Mouse (Mus musculus) left cerebral cortex, adult 9 months (tissue): ENCODE measurements around the gene Myb.

Experiments
- DNase-seq, 2 experiments: peaks; one replicate each; pipeline ENCODE4 v3.0.0; 2022; ENCODE audit warnings: low spot score in 2 of 2

The Myb gene

DNA sequence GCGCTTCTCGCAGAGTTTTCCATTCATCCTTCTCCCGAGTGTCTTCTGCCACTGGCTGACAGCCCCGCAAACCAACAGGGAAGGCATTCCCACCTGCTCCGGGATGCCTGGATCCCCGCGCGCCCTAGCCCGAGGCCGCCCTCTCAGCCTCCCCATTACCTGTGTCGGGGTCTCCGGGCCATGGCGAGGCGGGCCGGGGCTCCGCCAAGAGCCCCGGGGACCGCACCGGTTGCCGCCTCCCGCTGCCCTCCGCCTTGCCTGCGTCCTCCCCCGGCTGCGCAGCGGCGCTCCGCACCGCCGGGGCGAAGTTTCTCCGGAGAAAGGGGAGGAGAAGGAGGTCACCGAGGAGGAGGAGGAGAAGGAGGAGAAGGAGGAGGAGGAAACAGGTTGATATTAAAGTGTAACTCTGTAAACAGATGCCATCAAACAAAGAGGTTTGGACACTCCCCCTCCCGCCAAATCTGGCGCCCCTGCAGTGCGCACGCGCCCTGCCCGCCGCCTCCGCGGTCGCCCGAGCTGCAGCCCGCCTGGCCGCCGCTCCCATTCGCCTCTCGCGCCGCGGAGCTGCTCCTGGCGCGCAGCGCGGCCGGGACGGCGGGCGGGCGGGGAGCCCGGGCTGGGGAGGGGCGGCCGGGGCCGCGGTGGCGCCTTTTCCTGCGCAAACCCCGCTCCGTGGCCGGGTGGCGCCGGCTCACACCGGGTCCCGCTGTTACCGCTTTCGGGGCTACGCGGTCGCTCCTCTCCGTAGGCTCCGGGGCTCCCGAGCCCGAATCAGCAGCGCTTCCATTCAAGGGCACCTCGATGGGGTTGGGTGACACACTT lies at the start of gene Myb:
Myb (minus strand) TSS at position 448 of the 822 bp plus-strand sequence.
- DNase-seq, result no peak

DNA sequence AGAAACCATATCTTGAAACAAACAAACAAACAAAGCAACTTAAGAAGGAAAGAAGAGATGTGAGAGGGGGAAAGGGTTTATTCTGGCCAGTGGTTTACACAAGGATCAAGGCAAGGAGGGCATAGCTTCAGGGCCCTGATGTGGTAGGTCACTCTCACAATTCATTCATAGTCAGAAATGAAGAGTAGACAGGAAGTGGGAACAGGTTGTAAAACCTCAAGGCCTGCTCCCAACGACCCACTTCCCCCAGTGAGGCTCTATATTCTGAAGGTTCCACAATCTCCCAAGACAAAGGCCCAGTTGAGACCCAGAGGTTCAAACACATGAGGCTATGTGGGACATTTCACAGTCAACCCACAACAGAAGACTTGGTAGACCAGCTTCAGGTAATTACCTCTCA lies 46.6 kb upstream of the Myb start:
- DNase-seq, result no peak

DNA sequence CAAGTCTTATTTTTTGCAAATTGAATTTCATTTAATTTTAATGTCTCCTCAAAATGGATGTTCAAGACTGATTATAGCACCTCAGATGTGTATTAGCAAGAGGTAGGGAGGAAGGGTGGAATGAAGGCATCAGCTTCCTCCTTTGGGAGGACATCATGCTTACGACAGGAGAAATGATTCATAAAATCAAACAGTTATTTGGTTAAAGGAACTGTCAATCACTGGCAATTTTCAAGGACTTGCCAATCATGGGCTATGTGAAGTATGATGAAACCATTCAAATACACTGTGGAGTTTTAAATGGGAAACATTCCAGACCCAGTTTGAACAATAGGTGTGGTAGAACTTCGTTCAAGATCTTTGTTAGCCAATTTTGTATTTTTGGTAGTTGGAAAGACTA lies 45.4 kb upstream of the Myb start:
- no peak for DNase-seq

DNA sequence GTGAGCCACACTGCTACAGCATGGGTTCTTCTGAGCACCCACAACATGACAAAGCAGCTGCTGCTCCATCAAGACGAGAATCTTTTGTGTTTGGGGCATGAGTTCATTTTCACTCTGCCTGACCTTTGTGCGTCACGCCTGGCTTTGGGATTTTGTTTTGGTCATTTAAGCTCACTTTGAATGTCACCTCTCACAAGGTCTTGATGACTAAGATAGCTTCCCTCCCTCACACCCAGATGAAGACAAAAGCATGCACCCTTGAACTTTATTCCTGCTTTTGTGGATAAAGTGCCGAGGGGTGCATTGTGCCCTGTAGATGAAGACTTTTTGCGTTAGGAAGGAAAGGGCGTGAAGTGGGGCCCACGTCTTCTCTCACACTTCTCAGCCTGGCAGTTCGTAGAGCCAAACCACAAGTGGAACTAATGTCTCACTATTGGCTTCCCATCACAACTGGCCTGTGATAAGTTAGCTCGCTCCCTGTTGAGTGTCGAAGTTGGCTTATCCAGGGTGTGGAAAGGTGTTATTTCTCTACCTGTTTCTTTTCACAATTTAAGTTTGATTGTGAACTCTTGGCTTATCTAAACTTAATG lies 43.8 kb upstream of the Myb start:
- no peak for DNase-seq

DNA sequence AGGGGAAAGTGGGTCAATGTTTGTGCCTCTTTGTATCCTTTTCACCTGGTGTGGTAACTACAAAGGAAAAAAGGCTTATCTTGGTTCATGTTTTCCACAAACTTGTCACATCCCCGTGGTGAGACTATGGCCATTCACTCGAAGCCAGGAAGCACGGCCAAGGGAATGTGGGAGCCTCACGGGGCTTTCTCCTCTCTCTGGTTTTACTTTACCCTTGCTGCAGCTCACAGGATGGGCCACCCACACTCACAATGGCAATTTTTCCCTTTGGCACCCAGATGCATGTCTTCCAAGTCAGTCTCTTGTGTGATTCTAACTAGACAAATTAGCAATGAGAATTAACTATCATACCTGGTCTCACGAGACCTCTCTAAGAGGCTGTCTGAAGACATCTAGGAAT lies 43.1 kb upstream of the Myb start:
- no peak for DNase-seq

DNA sequence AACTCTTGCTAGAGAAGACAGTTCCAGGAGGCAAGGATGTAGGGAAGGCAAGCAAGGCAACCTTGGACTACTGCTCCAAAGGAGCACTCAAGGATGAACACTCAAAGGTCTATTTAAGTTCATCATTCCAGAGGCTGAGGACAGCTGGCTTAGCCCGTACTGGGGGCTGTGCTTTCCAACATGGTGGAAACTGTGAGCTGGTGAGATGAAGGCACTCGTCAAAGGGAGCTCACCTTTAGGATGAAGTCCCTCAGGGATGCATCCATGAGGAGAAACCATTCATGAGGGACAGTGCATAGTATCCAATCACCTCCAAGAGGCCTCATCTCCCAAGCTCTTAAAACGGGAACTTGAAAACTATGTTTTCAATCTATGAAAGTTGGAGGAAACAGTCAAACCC lies 42.7 kb upstream of the Myb start:
- DNase-seq, result no peak

DNA sequence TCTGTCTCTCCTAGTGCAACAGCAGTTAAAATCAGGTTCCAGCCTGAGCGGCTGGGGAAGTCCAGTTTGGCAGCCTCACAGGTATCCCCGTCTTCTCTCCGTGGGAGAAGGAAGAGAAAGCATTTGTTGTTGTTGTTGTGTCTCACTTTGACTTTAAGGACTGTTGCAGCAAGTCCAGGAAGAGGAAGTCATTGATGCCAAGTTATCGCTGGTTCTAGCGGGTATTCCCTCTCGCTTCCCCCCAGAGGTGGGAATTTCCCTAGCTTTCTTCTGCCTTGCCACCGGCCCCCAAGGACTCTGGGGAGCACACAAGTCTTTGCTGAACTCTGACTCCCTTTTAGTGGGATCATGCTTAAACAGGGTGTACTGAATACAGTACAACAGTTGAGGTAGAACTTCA lies 40.0 kb upstream of the Myb start:
- DNase-seq, result no peak

DNA sequence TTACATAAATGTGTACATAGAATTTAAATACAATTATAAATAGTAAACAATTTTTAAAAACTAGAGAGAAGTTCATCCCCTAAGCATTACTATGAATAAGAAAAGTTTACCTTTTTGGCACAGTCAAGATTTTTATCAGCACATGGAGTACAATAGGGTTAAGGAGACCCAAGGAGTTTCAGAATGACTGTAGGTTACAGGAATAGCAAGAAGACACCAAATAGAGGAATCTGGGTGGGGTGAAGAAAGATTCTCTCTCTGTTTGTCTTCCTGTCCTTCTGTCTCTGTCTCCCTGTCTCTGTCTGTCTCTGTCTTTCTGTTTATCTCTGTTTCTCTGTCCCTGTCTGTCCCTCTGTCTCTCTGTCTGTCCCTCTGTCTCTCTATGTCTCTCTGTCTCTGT lies 39.5 kb upstream of the Myb start:
- no peak for DNase-seq

DNA sequence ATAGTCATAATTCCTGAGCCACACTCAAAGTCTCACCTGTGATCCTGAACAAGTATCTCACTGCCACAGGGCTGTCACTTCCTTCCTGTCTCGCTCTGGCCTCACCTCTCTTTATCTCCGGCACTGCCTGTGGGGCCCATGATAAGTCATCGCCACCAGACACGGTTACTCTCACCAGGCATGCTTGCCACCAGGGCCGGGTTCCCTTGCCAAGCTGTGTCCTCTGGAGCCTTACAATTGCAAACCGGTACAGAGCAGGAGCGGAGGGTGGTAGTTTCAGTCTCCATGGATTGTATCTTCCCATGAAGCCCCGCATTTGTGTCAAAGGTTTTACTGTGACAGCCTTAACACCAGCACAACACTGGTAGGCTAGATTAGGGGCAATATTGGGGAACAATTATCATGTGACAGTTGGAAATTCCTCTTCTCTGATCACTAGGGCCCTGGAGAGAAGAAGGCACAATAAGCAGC lies 35.9 kb upstream of the Myb start:
- DNase-seq, result no peak

DNA sequence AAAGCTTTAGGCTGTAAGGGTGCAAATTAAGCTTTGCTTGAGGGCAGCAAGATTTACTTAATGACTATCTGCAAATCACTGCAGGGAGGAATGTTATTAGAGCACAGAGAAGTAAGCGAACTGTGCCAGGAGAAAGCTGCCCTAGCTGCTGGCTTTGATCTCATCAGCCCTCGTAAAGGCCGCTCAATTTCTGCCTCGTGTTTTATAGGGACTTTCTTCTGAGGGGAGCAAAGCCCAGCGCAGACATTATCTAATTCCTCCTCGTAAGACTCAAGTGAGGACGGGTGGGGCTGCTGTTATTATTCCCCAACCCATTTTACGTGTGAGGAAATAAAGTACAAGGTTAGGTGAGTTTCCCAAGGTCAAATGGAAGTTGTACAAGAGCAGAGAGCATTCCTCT lies 34.8 kb upstream of the Myb start:
- no peak for DNase-seq

DNA sequence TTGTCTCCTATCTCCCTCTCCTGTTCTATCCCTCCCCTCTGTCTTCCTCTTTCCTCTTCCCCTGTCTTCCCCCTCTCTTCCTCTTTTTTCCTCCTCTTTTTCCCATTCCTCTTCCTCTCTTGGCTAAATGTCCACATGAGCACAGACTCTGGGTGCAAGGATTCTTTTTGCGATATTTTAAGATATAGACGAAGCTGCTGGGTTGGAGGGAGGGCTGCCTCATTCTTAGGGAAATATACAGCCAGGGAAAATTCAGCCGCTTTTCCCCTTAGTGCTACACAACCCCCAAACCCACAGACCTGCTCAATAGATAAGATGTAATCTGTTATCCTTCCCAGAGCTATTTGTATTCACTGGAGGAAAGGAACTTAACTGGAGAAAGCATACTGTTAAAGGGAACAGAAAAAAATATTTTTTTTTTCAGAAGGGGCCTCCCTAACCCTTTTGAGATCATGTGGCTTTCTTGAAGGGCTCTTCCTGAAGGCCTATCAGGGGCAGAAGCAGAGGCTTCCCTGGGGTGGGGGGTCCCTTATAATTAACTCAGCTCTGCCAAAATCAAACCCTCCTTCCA lies 33.2 kb upstream of the Myb start:
- no peak for DNase-seq

DNA sequence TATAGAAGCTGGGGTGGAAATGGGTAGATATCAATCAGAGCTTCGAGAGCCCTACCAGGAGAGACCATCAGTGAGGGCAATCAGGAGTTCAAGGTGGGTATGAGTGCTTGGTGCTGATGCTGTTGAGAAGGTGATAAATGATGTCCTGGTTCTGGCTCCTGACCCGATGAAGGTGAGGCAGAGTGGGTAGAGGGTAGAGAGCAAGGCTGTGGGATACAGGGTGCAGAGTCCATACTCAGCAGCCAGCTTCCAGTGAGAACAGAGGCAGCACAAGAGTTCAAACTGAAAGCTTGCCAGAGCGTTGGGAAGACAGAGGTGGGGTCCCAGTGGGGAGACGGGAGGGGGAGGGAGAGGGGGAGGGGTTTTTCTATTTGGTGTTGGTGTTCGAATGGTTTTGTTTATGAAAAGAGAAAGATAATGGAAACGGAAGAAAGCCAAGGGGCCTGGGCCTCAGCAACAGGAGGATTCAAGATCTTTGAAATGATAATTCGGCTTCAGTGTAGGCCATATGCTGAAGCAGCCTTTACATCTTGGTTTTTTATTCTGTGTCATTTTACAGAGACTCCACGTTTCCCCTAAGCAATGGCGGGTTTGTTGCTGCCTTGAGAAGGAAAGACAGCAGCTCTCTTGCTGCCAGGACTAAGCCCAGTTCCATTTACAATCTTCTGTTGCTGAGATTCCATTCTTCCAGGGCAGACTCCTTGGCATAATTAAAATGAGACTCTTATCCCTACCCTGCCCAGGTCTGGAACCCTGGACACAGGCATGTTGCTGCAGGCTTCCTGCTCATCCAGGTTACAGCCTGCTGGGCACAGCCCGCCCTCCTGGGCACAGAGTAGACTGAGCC lies 32.5 kb upstream of the Myb start:
- DNase-seq, result no peak

DNA sequence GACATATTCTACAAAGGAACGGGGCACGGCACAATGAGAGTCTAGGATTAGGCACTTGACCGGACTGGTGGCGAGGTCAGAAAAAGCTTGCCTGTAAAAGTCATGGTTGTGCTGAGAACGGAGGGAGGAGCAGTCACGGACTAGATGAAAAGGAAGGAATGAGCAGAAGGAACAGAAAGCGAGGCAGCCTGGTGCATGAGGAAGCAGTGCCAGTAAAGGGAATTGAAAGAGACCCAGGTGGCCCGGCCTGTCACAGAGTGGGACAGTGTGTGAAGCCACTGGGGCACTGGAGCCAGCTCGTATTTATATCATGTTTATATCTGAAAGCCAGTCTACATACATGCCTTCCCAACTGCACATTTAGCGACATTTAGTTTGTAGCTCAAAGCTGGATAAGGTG lies 31.7 kb upstream of the Myb start:
- DNase-seq, result peak in 1 of 2 experiments; percentile 4

DNA sequence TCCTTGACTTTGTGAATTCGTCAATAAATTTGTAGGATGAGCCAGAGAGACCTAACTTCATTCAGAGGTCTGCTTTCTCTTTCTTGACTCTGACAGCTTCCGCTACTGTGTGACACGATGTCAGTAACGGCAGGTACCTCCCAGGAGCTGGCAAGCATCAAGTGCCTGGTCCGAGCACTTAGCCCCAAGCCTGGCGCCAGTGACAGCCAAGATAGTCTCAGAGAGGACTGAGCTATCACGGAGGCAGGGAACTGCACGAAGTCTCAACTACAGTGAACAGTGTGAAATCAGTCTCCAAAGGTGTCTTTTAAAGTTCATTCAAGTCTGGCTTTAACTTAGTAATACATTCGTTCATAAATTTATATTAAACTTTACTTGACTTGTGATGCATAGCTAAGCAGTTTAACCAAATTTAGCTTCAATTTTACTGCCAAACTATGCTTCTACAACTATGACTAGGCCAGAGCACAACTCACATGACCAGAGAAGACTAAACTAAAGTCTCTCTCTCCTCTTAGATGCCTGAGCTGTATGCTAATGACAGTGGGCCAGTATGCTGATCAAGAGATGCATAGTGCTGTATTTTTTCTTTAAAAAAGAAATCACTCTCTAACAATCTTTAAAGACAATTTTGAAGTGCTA lies 29.1 kb upstream of the Myb start:
- DNase-seq, result no peak

DNA sequence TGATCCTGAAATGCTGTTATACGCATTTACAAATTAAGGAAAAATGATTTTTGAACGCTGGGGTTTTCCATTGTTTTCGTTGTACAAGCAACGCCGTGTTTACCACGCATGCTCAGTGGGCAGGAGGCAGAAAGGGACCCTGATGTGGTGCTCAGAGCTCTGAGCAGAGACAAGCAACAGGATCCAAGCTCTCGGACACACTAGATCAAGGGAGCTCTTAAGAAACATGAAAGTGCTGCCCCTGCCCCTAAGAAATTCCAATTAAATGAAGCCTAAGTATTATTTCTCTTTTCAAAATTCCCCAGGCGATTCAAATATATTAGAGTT lies 28.5 kb upstream of the Myb start:
- DNase-seq, result no peak

DNA sequence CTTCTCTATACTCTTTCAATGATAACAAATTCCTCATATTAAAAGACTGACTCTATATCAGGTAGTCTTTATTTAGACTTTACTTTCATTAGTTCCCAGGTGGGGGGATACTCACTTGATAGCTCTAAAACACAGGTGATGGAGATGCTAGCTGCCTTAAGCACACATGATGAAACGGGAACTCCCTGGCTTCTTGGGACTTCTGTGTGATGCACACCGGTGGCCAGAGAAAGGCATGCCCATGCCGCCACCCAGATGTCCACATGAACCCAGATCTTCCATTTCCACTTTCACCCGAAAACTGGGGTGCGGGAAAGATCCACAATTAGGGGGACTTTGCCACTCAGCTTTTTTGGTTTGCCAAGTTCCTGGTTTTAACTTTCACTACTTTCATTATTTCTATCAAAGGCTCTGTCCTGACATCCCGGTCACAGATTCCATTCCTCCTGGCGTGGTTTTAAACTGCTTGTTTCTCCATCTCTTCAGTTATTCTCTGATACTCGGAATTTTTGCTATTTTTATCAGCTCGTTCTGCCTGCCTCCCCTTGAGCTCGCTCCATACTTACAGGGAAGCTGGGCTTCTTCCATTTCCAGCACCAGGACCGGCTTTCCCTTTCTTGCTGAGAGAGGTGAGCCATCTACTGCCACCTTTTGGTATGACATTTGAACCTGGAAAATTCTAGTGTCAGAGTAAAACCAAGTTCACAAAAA lies 27.9 kb upstream of the Myb start:
- DNase-seq, result peak in 1 of 2 experiments; percentile 66

DNA sequence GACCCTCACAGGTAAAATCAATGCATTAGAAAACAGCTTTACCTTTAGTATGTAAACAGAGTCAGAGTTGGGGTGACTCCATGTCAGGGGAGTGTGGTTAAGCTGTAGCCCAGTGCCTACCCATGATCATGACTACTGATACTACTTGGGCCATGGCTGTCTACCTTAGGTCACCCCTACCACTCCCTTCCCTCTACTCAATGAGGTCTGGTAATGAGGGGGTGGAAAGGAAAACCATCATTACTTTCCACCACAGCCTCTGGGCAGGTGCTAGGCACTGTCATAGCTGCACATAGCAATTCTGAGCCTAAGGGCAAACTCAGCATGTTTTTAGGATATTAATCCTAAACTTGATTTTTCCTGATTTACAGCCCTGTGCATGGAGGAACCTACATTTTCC lies 27.1 kb upstream of the Myb start:
- no peak for DNase-seq

DNA sequence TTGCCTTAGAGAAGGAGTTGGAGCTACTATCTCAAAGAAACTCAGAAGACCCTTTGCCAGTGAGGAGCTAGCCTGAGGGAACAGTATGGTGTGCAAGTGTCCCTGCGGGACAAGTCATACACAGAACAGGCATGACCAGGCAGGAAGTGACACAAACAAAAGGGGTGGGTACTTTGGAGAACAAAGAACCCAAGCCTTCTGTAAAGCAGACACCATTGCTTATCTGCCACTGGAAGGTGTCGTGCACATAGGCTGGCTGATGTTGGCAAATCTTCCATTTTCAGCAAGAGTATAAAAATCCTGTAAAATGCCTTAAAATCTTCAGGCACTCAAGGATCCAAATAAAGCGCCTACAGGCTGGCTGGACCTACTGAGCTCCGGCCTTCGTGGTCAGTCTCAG lies 25.9 kb upstream of the Myb start:
- DNase-seq, result no peak

DNA sequence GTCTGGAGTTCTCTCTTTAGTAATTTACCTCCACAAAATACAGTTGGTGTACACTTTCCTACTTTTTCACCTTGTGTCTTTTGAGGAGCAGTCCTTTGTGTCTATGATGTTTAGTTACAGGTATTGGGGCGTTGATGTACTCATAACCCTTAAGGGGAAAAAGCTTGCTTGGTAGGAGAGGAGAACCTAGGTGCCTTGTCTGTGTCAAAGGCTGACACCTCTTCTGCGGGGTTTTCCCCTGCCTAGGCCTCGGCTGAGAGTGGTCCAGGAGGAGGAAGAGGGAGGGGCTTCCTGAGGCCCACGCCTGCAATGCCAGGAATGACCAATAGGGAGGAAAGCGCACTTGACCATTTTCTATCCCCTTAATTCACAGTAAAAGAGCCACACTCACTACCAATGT lies 17.9 kb upstream of the Myb start:
- DNase-seq, result no peak

DNA sequence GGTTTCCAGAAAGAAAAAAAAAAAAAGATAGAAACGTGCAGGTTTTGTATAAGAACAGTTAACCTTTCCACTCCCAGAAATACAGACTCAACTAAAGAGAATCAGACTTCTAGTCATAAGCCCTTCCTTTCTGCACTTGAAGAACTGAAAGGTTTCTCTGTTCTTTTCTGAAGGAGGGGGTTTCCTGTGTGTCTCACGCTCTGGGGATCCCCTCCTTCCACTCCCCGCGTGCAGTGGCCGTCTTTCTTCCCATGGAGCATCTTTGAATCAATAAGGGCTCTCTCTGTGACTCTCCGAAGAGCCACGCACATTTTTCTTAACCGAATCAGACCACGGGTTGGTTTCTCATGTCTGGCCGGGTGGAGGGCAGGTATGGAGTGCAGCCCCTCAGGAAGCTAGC lies 17.5 kb upstream of the Myb start:
- DNase-seq, result no peak

DNA sequence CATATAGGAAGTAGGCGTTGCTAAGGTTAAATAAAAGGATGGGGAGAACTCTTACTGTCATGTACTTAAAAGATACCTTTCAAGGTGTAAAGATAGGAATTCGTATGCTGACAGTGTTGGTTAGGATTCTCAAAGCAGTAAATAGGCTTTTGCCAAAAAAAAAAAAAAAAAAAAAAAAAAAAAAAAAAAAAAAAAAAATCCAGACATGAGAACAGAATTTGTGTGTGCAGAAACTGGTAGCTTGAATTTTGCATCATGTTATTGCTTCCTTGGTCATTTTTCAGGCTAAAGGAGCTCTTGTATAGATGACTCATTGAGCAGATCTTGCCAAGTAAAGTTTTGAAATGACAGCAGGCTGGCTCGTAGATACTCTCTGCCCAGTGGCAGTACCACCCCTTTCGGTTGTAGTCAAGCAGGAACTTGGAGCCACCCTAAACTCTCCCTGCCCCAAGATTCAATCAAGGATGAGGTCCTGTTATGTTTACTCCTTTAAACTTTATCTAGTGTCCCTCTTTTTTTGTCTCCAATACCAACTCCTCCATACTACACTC lies 11.9 kb upstream of the Myb start:
- DNase-seq, result no peak
